Mouse (Mus musculus) kidney, embryonic 15.5 days (tissue): ENCODE data around the gene Gm49337. TPM values are rescaled to one million over a fixed set of nuclear protein-coding genes. Genes with fewer than 3 reads are reported as not detected.
"Not testable (repeated sequence)": the region's sequence is repeated elsewhere in the genome, so short reads cannot be mapped to it uniquely, and the experiment has no call there.

Source experiments
- ATAC-seq: fragments of 200-750 bp; cut with Nextera tagmentation; replicated peaks from 2 replicates; pipeline ENCODE4 v1.8.0; 2017; ENCODE audit warnings: moderate TSS enrichment; ENCODE audit not compliant: low FRiP score
- H3K27ac ChIP-seq: fragments of 300-500 bp; sonication (generic); 2 replicates; pipeline ENCODE4 v1.5.1; 2015; ENCODE audit warnings: mild to moderate bottlenecking, inconsistent platforms
- H3K27me3 ChIP-seq: fragments of 300-500 bp; sonication (generic); 2 replicates; pipeline ENCODE4 v1.6.1; 2015; ENCODE audit warnings: inconsistent platforms
- H3K36me3 ChIP-seq: fragments of 300-500 bp; sonication (generic); 2 replicates; pipeline ENCODE4 v1.6.1; 2015; ENCODE audit warnings: inconsistent platforms
- H3K4me1 ChIP-seq: fragments of 300-500 bp; sonication (generic); 2 replicates; pipeline ENCODE4 v1.6.1; 2015; ENCODE audit warnings: inconsistent platforms
- H3K4me2 ChIP-seq: fragments of 300-500 bp; sonication (generic); 2 replicates; pipeline ENCODE4 v1.6.1; 2015; ENCODE audit warnings: moderate library complexity, mild to moderate bottlenecking, inconsistent platforms
- H3K4me3 ChIP-seq: fragments of 300-500 bp; sonication (generic); replicated peaks from 2 replicates; pipeline ENCODE4 v1.5.1; 2015; ENCODE audit warnings: mild to moderate bottlenecking, inconsistent platforms
- H3K9ac ChIP-seq: fragments of 300-500 bp; sonication (generic); 2 replicates; pipeline ENCODE4 v1.6.1; 2015; ENCODE audit warnings: mild to moderate bottlenecking, inconsistent platforms
- H3K9me3 ChIP-seq: fragments of 300-500 bp; sonication (generic); replicated peaks from 2 replicates; pipeline ENCODE4 v1.6.1; 2016; ENCODE audit warnings: inconsistent platforms
- WGBS: fragments of 180-500 bp; shearing (Covaris S2); methylation state at CpG from one replicate; pipeline ENCODE4 v1.1.7; 2015; ENCODE audit warnings: mixed read lengths; 5-methylcytosine and 5-hydroxymethylcytosine counted together
- polyA plus RNA-seq: library from polyadenylated mRNA; unstranded; fragments of >200 nt; fragmentation: Nextera tagmentation; extraction: Ambion mirVana; gene quantifications from 2 replicates; pipeline ENCODE4 v1.2.1, GENCODE M21; 2015

Gene Gm49337
- polyA plus RNA-seq, 1 experiment from 2014 or later = not detected

DNA sequence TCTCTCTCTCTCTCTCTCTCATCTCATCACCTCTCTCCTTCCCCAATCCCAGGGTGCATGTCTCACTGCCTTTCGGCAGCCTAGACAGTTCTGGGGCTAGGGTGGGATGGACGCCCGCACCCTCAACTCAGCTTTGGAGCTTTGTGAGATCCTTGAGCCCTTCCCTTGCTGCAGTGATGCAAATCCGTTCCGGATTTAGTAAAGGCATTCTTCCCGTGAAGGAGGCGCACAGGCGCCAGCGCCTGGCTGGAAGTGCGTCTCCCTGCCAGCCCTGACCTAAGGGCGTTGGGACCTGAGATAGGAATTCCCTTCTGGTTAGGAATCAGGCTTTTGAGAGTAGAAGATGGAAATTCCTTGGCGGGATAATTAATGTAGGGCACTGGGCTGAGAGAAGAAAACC, 9.6 kb downstream of the Gm49337 start:
- H3K4me3 ChIP-seq = no peak overlapping the region; the same call in 1 of the 2 replicates
- H3K36me3 ChIP-seq = no peaks in the 10 kb centered on the region
- H3K9me3 ChIP-seq = no peaks in the 10 kb centered on the region
- H3K9ac ChIP-seq = peak overlapping the region; percentile 30; the same call in 1 of the 2 replicates
- H3K27ac ChIP-seq = peak overlapping the region; percentile 24; the same call in 1 of the 2 replicates
- 9% methylated on average over 12 of the region's 12 CpGs for WGBS
- peaks cover 17% of the 10 kb centered on the region for H3K4me1 ChIP-seq
- ATAC-seq = no peak
- H3K4me2 ChIP-seq = peak overlapping the region; percentile 44
- no peaks in the 10 kb centered on the region for H3K27me3 ChIP-seq

DNA sequence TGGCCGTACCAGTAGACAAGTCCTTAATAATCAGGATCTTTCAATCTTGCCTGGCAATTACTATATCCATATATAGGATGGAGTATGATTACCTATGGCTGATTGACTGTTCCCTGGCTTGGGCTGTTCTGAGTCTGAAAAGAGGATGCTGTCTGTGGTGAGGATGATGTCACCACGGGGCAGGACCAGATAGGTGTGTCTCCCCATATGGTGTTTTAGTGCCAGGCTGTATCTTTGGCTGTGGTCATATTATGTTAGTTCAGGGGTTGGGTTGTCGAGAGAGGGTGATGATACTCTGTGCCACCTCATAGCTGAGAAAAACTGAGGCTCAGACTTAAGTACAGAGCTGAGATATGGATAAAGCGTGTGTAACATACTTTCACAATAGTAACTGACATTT, 11.9 kb downstream of the Gm49337 start:
- H3K36me3 ChIP-seq = no peaks in the 10 kb centered on the region
- no peaks in the 10 kb centered on the region for H3K27me3 ChIP-seq
- no peak overlapping the region for H3K9ac ChIP-seq
- no peak overlapping the region for H3K4me2 ChIP-seq
- ATAC-seq = no peak
- 89% methylated on average over 4 of the region's 4 CpGs for WGBS
- H3K4me1 ChIP-seq = peaks cover 14% of the 10 kb centered on the region
- H3K9me3 ChIP-seq = no peaks in the 10 kb centered on the region
- H3K4me3 ChIP-seq = no peak overlapping the region
- H3K27ac ChIP-seq = no peak overlapping the region

DNA sequence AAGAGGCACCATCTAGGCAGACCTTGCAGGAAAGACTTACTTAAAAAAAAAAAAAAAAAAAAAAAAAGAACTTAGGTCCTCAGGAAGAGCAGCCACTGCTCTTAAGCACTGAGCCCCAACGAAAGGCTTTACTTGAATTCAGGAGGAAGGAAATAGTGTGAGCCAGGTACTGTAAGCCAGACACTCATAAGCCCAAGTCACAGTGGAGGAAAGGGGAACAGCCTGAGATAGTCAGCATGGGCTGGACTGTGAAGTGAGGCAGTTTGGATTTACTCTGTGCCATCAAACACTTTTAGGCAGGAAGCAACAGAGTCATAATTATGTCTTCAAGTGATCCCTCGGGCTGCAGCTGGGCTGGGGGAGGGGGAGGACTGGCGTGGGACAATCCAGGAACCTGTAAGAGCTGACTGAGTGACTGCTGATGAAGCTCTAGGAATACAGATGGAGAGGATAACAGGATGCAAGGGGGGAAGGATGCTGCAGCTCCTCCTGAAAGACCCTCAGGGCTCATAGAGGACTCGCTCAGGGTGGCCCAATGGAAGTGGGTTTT, 19.2 kb downstream of the Gm49337 start:
- no peaks in the 10 kb centered on the region for H3K9me3 ChIP-seq
- 0 out of 2 replicates have a peak, but pooled peaks cover 4% of the 10 kb centered on the region for H3K4me1 ChIP-seq
- no peak overlapping the region for H3K27ac ChIP-seq
- H3K4me2 ChIP-seq = no peak overlapping the region
- no peaks in the 10 kb centered on the region for H3K27me3 ChIP-seq
- WGBS = 22% methylated on average over 4 of the region's 4 CpGs
- H3K36me3 ChIP-seq = no peaks in the 10 kb centered on the region
- H3K4me3 ChIP-seq = no peak overlapping the region
- no peak for ATAC-seq
- H3K9ac ChIP-seq = no peak overlapping the region

GRCm38 (mm10) chr4:116193583-116194383, 20.6 kb downstream of the Gm49337 start:
- no peak overlapping the region for H3K9ac ChIP-seq
- no peaks in the 10 kb centered on the region for H3K27me3 ChIP-seq
- no peak overlapping the region for H3K4me2 ChIP-seq
- H3K4me3 ChIP-seq = no peak overlapping the region
- H3K27ac ChIP-seq = no peak overlapping the region
- H3K36me3 ChIP-seq = no peaks in the 10 kb centered on the region
- WGBS = 62% methylated on average over 9 of the region's 9 CpGs
- 0 out of 2 replicates have a peak, but pooled peaks have one; percentile 43 for ATAC-seq
- 0 out of 2 replicates have a peak, but pooled peaks cover 4% of the 10 kb centered on the region for H3K4me1 ChIP-seq
- no peaks in the 10 kb centered on the region for H3K9me3 ChIP-seq

- H3K9ac ChIP-seq = no peak overlapping the region
- H3K27ac ChIP-seq = no peak overlapping the region
- no peak overlapping the region for H3K4me2 ChIP-seq
- no peaks in the 10 kb centered on the region for H3K4me1 ChIP-seq
- WGBS = 68% methylated on average over 2 of the region's 2 CpGs
- no peaks in the 10 kb centered on the region for H3K36me3 ChIP-seq
- no peaks in the 10 kb centered on the region for H3K9me3 ChIP-seq
- no peaks in the 10 kb centered on the region for H3K27me3 ChIP-seq
- no peak overlapping the region for H3K4me3 ChIP-seq
- ATAC-seq = no peak
Observed at GRCm38 (mm10) chr4:116198422-116198821, 25.2 kb downstream of the Gm49337 start.

- Histone ChIP-seq H3K27ac (no peak overlapping the region), H3K9me3 (no peaks in the 10 kb centered on the region), H3K36me3 (no peaks in the 10 kb centered on the region), H3K27me3 (no peaks in the 10 kb centered on the region), H3K4me1 (no peaks in the 10 kb centered on the region), H3K9ac (no peak overlapping the region), H3K4me2 (no peak overlapping the region), H3K4me3 (no peak overlapping the region)
- WGBS = 59% methylated on average over 3 of the region's 3 CpGs
- no peak for ATAC-seq
Observed at GRCm38 (mm10) chr4:116204422-116204821, 31.2 kb downstream of the Gm49337 start.

- WGBS = 63% methylated on average over 4 of the region's 4 CpGs
- Histone ChIP-seq H3K36me3 (no peaks in the 10 kb centered on the region), H3K9me3 (no peaks in the 10 kb centered on the region), H3K4me3 (no peak overlapping the region), H3K27me3 (no peaks in the 10 kb centered on the region), H3K9ac (no peak overlapping the region), H3K4me1 (no peaks in the 10 kb centered on the region), H3K27ac (no peak overlapping the region), H3K4me2 (no peak overlapping the region)
- ATAC-seq = no peak
Observed at GRCm38 (mm10) chr4:116206531-116206930, 33.3 kb downstream of the Gm49337 start.

DNA sequence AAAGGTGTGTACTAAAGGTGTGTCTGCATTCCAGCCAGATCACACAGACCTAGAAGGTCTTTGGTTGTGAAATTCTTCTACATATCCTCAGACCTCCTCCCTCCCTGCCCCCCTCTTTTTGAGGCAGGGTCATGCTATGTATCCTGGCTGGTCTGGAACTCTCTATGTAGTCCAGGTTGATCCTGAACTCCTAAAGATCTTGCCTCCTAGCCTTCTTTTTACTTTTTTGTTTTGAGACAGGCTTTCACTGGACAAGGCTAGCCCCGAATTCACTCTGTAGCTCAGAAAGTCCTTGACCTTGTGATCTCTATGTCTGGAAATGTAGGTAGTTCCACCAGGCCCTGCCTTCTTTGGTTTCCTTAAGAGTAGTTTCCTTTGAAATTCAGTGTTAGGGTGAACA, 35.7 kb downstream of the Gm49337 start:
- Histone ChIP-seq H3K4me2 (no peak overlapping the region), H3K4me3 (no peak overlapping the region), H3K36me3 (no peaks in the 10 kb centered on the region), H3K4me1 (no peaks in the 10 kb centered on the region), H3K27ac (no peak overlapping the region), H3K27me3 (no peaks in the 10 kb centered on the region), H3K9me3 (no peaks in the 10 kb centered on the region), H3K9ac (no peak overlapping the region)
- 88% methylated on average over 1 of the region's 1 CpGs for WGBS
- ATAC-seq = no peak

DNA sequence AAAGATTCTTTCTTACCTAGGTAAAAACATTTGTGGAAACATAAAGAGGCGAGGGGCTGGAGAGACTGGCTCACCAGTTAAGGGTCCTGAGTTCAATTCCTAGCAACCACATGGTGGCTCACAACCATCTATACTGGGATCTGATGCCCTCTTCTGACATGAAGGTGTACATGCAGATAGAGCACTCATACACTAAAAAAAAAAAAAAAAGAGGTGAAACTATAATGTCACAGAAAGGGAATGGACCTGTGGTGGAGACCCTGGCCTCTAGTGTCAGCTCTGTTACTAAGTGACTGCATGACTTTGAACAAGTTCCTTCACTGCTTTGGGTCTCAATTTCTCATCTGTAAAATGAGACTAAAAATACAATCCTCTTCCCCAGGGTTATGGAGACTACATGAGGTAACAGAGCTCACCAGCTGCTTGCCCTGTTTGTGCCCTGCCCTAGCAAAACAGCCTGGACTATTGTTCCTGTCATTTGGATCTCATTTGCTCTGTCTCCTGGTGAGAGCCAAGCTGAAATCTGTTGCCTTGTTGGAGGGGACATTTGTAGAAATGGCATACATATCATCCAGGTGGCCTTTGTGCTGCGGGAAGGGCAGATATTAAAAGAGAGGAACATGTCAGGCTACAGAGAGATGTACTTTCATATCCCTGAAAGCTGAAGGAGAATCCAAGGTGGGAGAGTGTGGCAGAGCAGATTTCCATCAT, 42.9 kb downstream of the Gm49337 start:
- no peak for ATAC-seq

GRCm38 (mm10) chr4:116217046-116217445, 43.9 kb downstream of the Gm49337 start:
- Histone ChIP-seq H3K9ac (no peak overlapping the region), H3K4me1 (peaks cover 11% of the 10 kb centered on the region), H3K4me2 (no peak overlapping the region), H3K27me3 (no peaks in the 10 kb centered on the region), H3K4me3 (no peak overlapping the region), H3K36me3 (no peaks in the 10 kb centered on the region), H3K9me3 (no peaks in the 10 kb centered on the region), H3K27ac (no peak overlapping the region)
- WGBS = 51% methylated on average over 2 of the region's 2 CpGs
- ATAC-seq = no peak

More for the DNA sequence above, 42.9 kb downstream of the Gm49337 start:
- H3K4me2 ChIP-seq = no peak overlapping the region
- H3K9ac ChIP-seq = no peak overlapping the region
- H3K36me3 ChIP-seq = no peaks in the 10 kb centered on the region
- no peak overlapping the region for H3K27ac ChIP-seq
- WGBS = 87% methylated on average over 2 of the region's 2 CpGs
- no peak overlapping the region for H3K4me3 ChIP-seq
- peaks cover 11% of the 10 kb centered on the region for H3K4me1 ChIP-seq
- no peaks in the 10 kb centered on the region for H3K9me3 ChIP-seq
- H3K27me3 ChIP-seq = no peaks in the 10 kb centered on the region

DNA sequence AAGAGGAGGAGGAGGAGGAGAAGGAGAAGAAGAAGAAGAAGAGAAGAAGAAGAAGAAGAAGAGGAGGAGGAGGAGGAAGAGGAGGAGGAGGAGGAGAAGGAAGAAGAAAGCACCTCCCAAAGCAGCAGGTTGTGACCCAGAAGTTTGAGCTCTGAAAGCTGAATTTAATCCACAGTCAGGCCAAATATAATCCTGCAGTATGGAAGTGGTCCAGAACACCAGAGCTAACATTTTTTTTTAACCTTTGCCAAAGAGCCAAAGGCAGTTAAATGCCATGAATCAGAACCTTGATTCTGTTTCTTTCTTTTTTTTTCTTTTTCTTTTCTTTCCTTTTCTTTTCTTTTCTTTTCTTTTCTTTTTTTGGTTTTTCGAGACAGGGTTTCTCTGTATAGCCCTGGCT, 44.5 kb downstream of the Gm49337 start:
- not testable (repeated sequence) for H3K27ac ChIP-seq, H3K9me3 ChIP-seq, H3K4me3 ChIP-seq, H3K9ac ChIP-seq, H3K27me3 ChIP-seq, H3K4me2 ChIP-seq, ATAC-seq, H3K36me3 ChIP-seq
- H3K4me1 ChIP-seq = peaks cover 11% of the 10 kb centered on the region
- 88% methylated on average over 1 of the region's 1 CpGs for WGBS

- no peak overlapping the region for H3K4me3 ChIP-seq
- no peaks in the 10 kb centered on the region for H3K9me3 ChIP-seq
- no peak overlapping the region for H3K9ac ChIP-seq
- no peak for ATAC-seq
- H3K4me2 ChIP-seq = no peak overlapping the region
- WGBS = 84% methylated on average over 1 of the region's 1 CpGs
- 0 out of 2 replicates have a peak overlapping the region, but pooled peaks have one; percentile 37 for H3K27ac ChIP-seq
- no peaks in the 10 kb centered on the region for H3K27me3 ChIP-seq
- peaks cover 14% of the 10 kb centered on the region for H3K4me1 ChIP-seq
- H3K36me3 ChIP-seq = no peaks in the 10 kb centered on the region
Observed at GRCm38 (mm10) chr4:116219056-116219455, 45.9 kb downstream of the Gm49337 start.
